Mouse (Mus musculus): ENCODE results near the gene Zfp740. TPM values are rescaled to one million over a fixed set of nuclear protein-coding genes. Genes with fewer than 3 reads are reported as not detected.
A peak's percentile ranks its signal among the peaks of the same experiment; 100 is the strongest.
"Not testable (repeated sequence)": the region's sequence is repeated elsewhere in the genome, so short reads cannot be mapped to it uniquely, and the experiment has no call there.

Gene Zfp740
- polyA plus RNA-seq (2012; rRNA removed) = 62.9 and 67.8 TPM in 2 replicates

GRCm38 (mm10) chr15:102202971-102203834 lies at the start of gene Zfp740:
Gene Zfp740 (plus strand): TSS chr15:102203249.
- peak; percentile 86 for DNase-seq (ENCODE audit: low spot score)

GRCm38 (mm10) chr15:102155006-102155405 lies 48.0 kb upstream of the Zfp740 start:
- not testable (repeated sequence) for DNase-seq (ENCODE audit: low spot score)

- DNase-seq (ENCODE audit: low spot score) = no peak
These were observed 46.2 kb upstream of the Zfp740 start for GRCm38 (mm10) chr15:102156836-102157235.

- DNase-seq (ENCODE audit: low spot score) = no peak
These were observed 42.5 kb upstream of the Zfp740 start for GRCm38 (mm10) chr15:102160415-102161060.

- no peak for DNase-seq (ENCODE audit: low spot score)
These were observed 39.0 kb upstream of the Zfp740 start for GRCm38 (mm10) chr15:102163900-102164693.

- no peak for DNase-seq (ENCODE audit: low spot score)
These were observed 37.5 kb upstream of the Zfp740 start for GRCm38 (mm10) chr15:102165468-102166100.

DNA sequence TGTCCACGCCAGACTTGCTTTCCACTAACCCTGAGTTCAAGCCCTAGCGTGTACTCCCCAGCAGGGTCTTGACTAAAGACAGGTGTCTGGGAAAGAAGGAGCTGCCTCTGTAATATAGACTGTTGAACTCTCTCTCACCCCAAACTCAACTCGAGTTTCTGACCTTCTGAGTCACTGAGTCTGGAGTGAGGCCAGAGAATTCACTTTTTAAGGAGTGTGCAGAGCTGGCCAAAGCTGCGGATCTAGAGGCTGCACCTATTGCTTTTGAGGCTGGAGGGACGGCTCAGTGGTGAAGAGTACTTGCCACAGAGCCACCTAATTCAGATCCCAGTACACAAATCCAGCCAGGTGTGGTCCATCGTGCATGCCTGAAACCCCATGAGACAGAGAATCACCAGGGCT lies 35.4 kb upstream of the Zfp740 start:
- DNase-seq (ENCODE audit: low spot score) = no peak

GRCm38 (mm10) chr15:102169064-102169463 lies 34.0 kb upstream of the Zfp740 start:
- no peak for DNase-seq (ENCODE audit: low spot score)

DNA sequence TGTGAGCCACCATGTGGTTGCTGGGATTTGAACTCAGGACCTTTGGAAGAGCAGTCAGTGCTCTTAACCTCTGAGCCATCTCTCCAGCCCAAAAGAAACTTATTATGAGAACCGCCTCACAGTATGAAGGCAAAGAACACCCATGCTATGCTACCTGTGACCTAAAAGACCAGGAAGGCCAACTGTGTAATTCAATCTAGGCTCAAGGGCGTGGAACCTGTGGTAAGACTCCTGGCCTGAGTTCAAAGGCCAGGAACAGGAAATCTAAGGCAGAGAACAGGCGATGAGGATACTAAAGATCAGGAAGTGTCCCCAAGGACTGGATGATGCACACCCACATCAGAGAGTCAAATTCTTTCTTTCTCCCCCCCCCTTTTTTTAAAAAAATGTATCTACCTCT lies 29.5 kb upstream of the Zfp740 start:
- no peak for DNase-seq (ENCODE audit: low spot score)

DNA sequence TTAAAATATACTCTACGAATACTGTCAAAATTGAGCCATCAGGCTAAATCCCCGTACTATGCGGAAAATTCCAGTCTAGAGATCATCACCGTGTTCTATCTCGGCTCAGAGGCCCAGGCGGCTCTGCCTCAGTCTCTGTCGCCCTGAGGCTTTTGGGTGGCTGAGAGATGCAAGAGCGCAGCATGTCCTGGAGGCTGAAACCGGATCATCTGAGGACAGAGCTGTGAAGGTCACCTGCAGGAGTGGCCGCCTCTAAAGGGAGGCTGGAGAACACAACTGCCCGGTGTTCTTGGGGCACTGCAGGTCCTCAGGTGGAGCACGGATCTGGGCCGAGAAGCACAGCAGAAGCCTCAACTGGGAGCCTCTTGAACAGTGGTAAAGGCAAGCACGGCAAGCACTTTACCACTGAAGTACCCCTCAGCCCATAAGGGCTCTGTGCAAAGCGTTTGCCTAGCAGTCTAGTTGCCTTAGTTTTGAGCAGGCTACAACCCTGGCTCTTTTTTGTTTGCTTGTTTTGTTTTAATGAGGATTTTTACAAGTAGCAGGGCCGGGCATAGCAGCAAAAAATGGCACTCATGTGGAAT lies 27.2 kb upstream of the Zfp740 start:
- DNase-seq (ENCODE audit: low spot score) = no peak

- no peak for DNase-seq (ENCODE audit: low spot score)
These were observed 26.3 kb upstream of the Zfp740 start for GRCm38 (mm10) chr15:102176571-102177316.

- DNase-seq (ENCODE audit: low spot score) = no peak
These were observed 25.6 kb upstream of the Zfp740 start for GRCm38 (mm10) chr15:102177417-102177816.

DNA sequence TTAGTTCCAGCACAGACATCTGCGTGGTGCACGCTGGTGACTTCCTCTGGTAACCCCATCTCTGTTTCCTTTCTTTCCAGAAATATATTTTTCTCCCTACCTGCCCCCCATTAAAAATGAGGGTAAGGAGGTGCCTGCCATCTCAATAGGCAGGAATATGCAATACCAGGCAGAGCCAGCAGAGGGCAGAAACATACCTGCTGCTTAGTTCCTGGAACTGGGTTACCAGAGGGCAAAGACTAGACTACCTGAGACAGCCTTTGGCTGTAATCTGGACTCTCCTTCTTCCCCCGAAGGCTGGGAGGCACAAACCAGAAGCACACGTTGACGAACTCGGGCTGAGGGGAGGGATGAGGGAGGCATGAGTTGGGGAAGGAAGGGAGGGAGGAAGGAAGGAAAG lies 24.8 kb upstream of the Zfp740 start:
- peak; percentile 66 for DNase-seq (ENCODE audit: low spot score)

DNA sequence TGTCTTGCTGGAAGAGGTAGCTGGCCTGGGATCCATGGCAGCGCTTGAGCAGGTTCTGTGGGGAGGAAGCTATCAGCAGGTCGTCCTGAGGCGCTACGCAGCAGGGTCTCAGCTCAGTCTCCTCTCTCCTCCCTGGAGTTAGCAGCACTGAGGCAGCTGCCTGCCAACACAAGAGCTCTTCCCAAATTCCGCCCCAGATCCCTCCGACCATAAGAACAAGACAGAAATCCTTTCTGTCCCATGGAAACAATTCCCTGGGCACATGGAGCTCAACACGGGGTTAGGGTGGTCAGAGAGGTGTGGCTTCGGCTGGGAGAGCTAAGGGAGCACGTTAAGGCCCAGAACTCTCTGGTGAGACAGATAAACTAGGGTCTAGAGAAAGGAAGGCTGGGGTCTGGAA lies 23.9 kb upstream of the Zfp740 start:
- no peak for DNase-seq (ENCODE audit: low spot score)

DNA sequence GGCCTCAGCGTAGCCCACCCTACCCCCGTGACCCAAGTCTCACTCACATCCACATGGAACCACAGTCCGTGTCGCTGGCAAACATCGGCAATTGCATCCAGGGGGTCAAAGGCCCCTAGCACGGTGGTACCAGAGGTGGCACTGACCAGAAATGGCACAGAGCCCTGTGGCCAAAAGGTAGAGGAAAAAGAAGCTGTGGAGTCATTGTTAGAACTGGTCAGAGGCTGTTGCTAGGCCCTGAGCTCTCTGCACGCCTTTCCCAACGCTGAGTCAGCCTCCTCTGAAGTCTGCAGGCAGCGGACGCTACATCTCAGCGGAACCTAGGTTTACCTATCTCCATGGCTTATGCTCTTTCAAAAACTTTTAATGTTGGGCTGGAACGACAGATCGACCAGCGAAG lies 23.1 kb upstream of the Zfp740 start:
- DNase-seq (ENCODE audit: low spot score) = no peak

DNA sequence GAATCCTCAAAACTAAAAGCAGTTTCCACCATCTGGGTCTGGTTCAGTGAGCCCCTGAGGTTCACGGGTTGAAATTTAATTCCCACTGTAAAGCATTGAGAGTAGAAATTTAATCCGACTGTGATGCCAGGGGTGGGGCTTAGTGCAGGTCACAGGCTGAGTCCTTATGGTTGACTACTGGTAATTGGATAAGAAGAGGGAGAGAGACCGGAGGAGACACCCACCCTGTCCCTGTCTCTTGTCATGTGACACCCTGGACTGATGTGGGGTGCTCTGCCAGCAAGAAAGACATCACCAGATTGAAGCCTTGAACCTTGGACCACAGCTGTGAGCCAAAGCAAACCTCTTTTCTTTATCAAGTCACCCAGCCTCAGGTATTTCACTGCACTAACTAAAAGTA lies 20.0 kb upstream of the Zfp740 start:
- no peak for DNase-seq (ENCODE audit: low spot score)

- DNase-seq (ENCODE audit: low spot score) = no peak
These were observed 16.8 kb upstream of the Zfp740 start for GRCm38 (mm10) chr15:102186239-102186638.

DNA sequence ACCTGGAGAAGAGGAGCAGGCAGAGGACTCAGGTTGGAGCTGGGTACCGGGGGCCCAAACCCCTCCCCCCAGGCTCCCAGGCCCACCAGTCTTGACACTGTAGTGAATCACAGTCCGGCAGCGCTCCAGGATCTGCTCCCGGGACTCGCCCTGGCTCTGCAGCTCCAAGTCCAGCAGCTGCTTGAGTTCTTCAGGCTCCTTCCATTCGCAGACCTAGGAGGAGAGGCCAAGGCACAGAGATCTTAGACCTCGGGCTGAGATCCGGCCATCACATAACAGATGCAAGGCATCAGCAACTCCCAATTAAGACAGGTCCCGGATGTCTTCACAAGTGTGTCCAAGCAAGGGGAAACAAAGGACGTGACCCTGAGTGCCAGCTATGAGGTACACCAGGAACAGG lies 15.0 kb upstream of the Zfp740 start:
- DNase-seq (ENCODE audit: low spot score) = no peak

GRCm38 (mm10) chr15:102188883-102189282 lies 14.2 kb upstream of the Zfp740 start:
- DNase-seq (ENCODE audit: low spot score) = no peak

- no peak for DNase-seq (ENCODE audit: low spot score)
These were observed 11.3 kb upstream of the Zfp740 start for GRCm38 (mm10) chr15:102191699-102192098.

Data from urinary bladder, adult 2 months (tissue).